Mouse (Mus musculus) neural tube, embryonic 11.5 days (tissue): ENCODE measurements at regions not wholly inside any gene's neighbourhood (a gene's known extent, or its start where the extent isn't known, plus 50 kb on each side); places are given as distances from the start of the nearest gene placed in this dataset.

ENCODE experiments used
- ATAC-seq: fragments of 200-750 bp; cut with Nextera tagmentation; 2 replicates; pipeline ENCODE4 v1.8.0; 2017; ENCODE audit warnings: moderate number of reproducible peaks, mild to moderate bottlenecking, moderate TSS enrichment, moderate library complexity; ENCODE audit not compliant: insufficient read depth, low FRiP score, low TSS enrichment
- DNase-seq: peaks from one replicate; pipeline ENCODE4 v3.0.0-alpha.2; 2015; ENCODE audit warnings: low spot score
- H3K27ac ChIP-seq: fragments of 300-500 bp; sonication (generic); 2 replicates; pipeline ENCODE4 v1.5.1; 2014; ENCODE audit warnings: low read depth, mild to moderate bottlenecking, low read length
- H3K27me3 ChIP-seq: fragments of 300-500 bp; sonication (generic); 2 replicates; pipeline ENCODE4 v1.6.1; 2014; ENCODE audit warnings: mild to moderate bottlenecking, low read length, mixed read lengths; ENCODE audit not compliant: control insufficient read depth, insufficient read depth
- H3K36me3 ChIP-seq: fragments of 300-500 bp; sonication (generic); 2 replicates; pipeline ENCODE4 v1.6.1; 2014; ENCODE audit warnings: mild to moderate bottlenecking, low read length, moderate library complexity, mixed read lengths; ENCODE audit not compliant: control insufficient read depth, insufficient read depth
- H3K4me1 ChIP-seq: fragments of 300-500 bp; sonication (generic); 2 replicates; pipeline ENCODE4 v1.6.1; 2014; ENCODE audit warnings: low read length, mixed read lengths; ENCODE audit not compliant: control insufficient read depth, insufficient read depth
- H3K4me2 ChIP-seq: fragments of 300-500 bp; sonication (generic); 2 replicates; pipeline ENCODE4 v1.6.1; 2014; ENCODE audit warnings: low read depth, mild to moderate bottlenecking, moderate library complexity
- H3K4me3 ChIP-seq: fragments of 300-500 bp; sonication (generic); 2 replicates; pipeline ENCODE4 v1.5.1; 2014; ENCODE audit warnings: low read depth, low read length
- H3K9ac ChIP-seq: fragments of 300-500 bp; sonication (generic); 2 replicates; pipeline ENCODE4 v1.6.1; 2014; ENCODE audit warnings: mild to moderate bottlenecking, low read length
- H3K9me3 ChIP-seq: fragments of 300-500 bp; sonication (generic); 2 replicates; pipeline ENCODE4 v1.6.1; 2016; ENCODE audit warnings: low read length; ENCODE audit not compliant: control insufficient read depth
- WGBS: fragments of 180-500 bp; shearing (Covaris S2); extraction: QIAGEN DNeasy Blood & Tissue Kit; methylation state at CpG from one replicate; pipeline ENCODE4 v1.1.7; 2014; 5-methylcytosine and 5-hydroxymethylcytosine counted together

DNA sequence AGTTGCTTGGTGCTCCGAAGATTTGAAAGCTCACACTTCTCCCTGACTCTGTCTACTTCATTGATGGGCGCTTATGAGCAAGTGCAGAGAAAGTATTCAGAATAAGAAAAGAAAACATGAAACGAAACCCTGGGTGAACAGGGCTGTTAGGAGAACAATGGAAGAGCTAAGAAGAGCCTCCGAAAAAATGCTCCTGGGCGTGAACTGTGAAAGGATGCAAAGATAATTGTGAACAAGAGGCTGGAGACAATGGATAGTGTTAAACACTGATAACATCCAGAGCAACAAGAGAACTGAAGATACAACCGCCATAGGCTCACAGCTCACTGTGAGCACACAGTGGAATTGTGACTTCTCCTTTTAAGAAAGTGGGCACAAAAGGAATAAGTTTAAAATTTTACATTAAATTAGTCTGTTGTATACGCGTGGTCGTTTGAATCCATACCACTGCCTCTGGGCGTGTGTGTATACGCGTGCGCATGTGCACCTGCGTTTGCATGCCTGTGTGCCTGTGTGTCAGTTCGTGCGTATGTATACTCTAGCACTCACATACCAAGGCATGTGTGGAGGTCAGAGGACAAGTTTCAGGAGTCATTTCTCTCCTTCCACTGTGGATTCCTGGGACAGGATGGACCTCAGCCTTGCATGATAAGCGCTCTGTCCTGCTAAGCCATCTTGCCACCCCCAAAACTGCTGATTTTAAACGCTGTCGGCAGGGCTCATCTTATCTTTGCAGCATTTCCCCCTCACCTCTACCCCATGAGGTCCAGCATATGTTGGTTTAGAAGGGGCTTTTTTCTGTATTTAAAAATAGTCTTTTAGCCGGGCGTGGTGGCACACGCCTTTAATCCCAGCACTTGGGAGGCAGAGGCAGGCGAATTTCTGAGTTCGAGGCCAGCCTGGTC is 113.0 kb upstream of the 1700016C15Rik start:
- no peaks in the 10 kb centered on the region for H3K4me1 ChIP-seq
- no peaks in the 10 kb centered on the region for H3K27me3 ChIP-seq
- WGBS, result 83% methylated on average over 24 of the region's 24 CpGs
- H3K36me3 ChIP-seq, result no peaks in the 10 kb centered on the region
- no peak overlapping the region for H3K4me2 ChIP-seq
- no peak overlapping the region for H3K9ac ChIP-seq
- H3K4me3 ChIP-seq, result no peak overlapping the region
- no peaks in the 10 kb centered on the region for H3K9me3 ChIP-seq
- DNase-seq (no peak), ATAC-seq (no peak)
- H3K27ac ChIP-seq, result no peak overlapping the region

DNA sequence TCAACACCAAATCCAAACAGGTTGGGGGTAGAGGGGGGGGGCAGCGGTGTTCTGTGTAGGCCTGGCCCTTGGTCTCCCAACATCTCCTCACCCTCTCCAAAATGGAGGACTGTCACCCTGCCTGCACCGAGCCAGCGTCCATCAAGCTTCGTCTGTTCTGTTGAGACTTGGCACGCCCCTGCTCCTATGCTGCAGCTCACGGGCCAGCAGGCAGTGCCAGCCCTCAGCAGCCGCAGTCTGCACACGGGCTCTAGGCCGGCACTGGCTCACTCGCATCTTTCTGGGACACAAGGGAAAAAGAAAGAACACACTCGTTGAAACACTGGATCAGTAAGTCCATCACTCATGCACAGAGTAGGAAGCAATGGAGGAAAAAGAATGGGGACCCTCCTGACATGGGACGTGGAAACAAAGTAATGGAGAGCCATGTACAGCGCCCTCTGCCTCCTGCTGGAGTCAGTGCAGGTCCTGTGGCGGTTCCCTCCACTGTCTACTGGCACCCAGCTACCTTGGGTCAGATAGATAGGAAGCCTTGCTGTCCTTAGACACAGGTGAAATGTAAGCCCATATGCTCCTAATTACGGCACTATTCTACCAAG is 109.0 kb upstream of the 1700016C15Rik start:
- 78% methylated on average over 15 of the region's 15 CpGs for WGBS
- H3K9ac ChIP-seq, result no peak overlapping the region

GRCm38 (mm10) chr1:177621854-177622590 is 107.6 kb upstream of the 1700016C15Rik start:
- WGBS, result 69% methylated on average over 17 of the region's 17 CpGs
- ATAC-seq (no peak), DNase-seq (no peak)
- Histone ChIP-seq H3K9me3 (no peaks in the 10 kb centered on the region), H3K4me2 (no peak overlapping the region), H3K27ac (no peak overlapping the region), H3K36me3 (no peaks in the 10 kb centered on the region), H3K27me3 (no peaks in the 10 kb centered on the region), H3K9ac (no peak overlapping the region), H3K4me1 (peaks cover 10% of the 10 kb centered on the region), H3K4me3 (no peak overlapping the region)

More for the DNA sequence above, 109.0 kb upstream of the 1700016C15Rik start:
- DNase-seq, result no peak
- no peak overlapping the region for H3K4me2 ChIP-seq
- no peaks in the 10 kb centered on the region for H3K36me3 ChIP-seq
- H3K4me1 ChIP-seq, result peaks cover 10% of the 10 kb centered on the region
- ATAC-seq, result no peak
- H3K27ac ChIP-seq, result no peak overlapping the region
- H3K4me3 ChIP-seq, result no peak overlapping the region
- H3K27me3 ChIP-seq, result no peaks in the 10 kb centered on the region
- no peaks in the 10 kb centered on the region for H3K9me3 ChIP-seq

GRCm38 (mm10) chr1:177623304-177623726 is 106.3 kb upstream of the 1700016C15Rik start:
- WGBS, result 23% methylated on average over 6 of the region's 6 CpGs
- H3K9me3 ChIP-seq, result no peaks in the 10 kb centered on the region
- H3K4me2 ChIP-seq, result no peak overlapping the region
- H3K4me1 ChIP-seq, result peaks cover 10% of the 10 kb centered on the region
- H3K36me3 ChIP-seq, result no peaks in the 10 kb centered on the region
- H3K27ac ChIP-seq, result 0 out of 2 replicates have a peak overlapping the region, but pooled peaks have one; percentile 46
- no peak overlapping the region for H3K4me3 ChIP-seq
- no peaks in the 10 kb centered on the region for H3K27me3 ChIP-seq
- ATAC-seq (peak; percentile 49), DNase-seq (peak; percentile 53)
- no peak overlapping the region for H3K9ac ChIP-seq

GRCm38 (mm10) chr1:177623735-177624134 is 105.9 kb upstream of the 1700016C15Rik start:
- Histone ChIP-seq H3K4me1 (peaks cover 10% of the 10 kb centered on the region), H3K27ac (no peak overlapping the region), H3K9ac (no peak overlapping the region), H3K27me3 (no peaks in the 10 kb centered on the region), H3K4me2 (no peak overlapping the region), H3K36me3 (no peaks in the 10 kb centered on the region), H3K9me3 (no peaks in the 10 kb centered on the region), H3K4me3 (no peak overlapping the region)
- ATAC-seq (0 out of 2 replicates have a peak, but pooled peaks have one; percentile 14), DNase-seq (no peak)
- WGBS, result 79% methylated on average over 6 of the region's 6 CpGs

GRCm38 (mm10) chr1:177627814-177628213 is 101.8 kb upstream of the 1700016C15Rik start:
- no peak for ATAC-seq
- Histone ChIP-seq H3K4me3 (no peak overlapping the region), H3K4me2 (no peak overlapping the region), H3K27me3 (no peaks in the 10 kb centered on the region), H3K27ac (no peak overlapping the region), H3K9ac (no peak overlapping the region), H3K4me1 (peaks cover 7% of the 10 kb centered on the region), H3K9me3 (no peaks in the 10 kb centered on the region), H3K36me3 (no peaks in the 10 kb centered on the region)
- no peak for DNase-seq
- WGBS, result 92% methylated on average over 4 of the region's 4 CpGs

DNA sequence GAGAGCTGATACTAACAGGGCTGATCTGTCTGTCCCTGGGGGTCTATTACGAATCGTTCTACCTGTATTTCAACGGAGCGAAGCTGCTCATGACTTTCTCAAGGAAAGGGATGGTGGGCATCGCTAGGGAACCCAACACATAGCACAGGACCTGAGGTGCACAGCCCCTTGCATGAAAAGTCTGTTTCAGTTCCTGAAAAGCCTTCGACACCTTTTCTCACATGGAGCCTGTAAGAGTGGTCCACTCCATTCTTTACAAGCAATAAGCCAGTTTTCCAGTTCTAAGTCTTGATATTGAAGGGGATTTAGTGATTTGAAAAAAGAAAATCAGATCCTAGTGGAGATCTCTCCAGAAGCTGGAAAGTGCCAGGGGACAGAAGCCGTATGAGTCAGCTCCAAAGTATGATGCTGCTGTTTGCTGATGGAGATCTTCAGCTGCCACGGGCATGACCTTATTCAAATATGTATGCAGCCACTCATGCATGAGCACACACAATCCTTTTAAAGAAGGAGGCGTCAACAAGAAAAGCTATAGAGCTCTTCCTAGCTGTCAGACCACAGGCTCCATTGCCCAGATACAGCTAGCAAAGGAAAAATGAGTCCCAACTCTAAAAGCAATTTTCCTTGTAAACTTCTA is 95.5 kb upstream of the 1700016C15Rik start:
- H3K27me3 ChIP-seq, result no peaks in the 10 kb centered on the region
- H3K4me1 ChIP-seq, result no peaks in the 10 kb centered on the region
- no peak overlapping the region for H3K27ac ChIP-seq
- ATAC-seq (no peak), DNase-seq (no peak)
- WGBS, result 86% methylated on average over 9 of the region's 9 CpGs
- H3K4me3 ChIP-seq, result no peak overlapping the region
- no peak overlapping the region for H3K4me2 ChIP-seq
- H3K9me3 ChIP-seq, result no peaks in the 10 kb centered on the region
- H3K9ac ChIP-seq, result no peak overlapping the region
- H3K36me3 ChIP-seq, result no peaks in the 10 kb centered on the region

- H3K27ac ChIP-seq, result no peak overlapping the region
- H3K27me3 ChIP-seq, result no peaks in the 10 kb centered on the region
- H3K36me3 ChIP-seq, result no peaks in the 10 kb centered on the region
- ATAC-seq, result no peak
- DNase-seq, result no peak
- H3K4me1 ChIP-seq, result peaks cover 17% of the 10 kb centered on the region
- H3K9me3 ChIP-seq, result no peaks in the 10 kb centered on the region
- H3K4me3 ChIP-seq, result no peak overlapping the region
- H3K9ac ChIP-seq, result no peak overlapping the region
- WGBS, result 86% methylated on average over 9 of the region's 9 CpGs
- H3K4me2 ChIP-seq, result no peak overlapping the region
Measured at GRCm38 (mm10) chr1:177637061-177637460, 92.6 kb upstream of the 1700016C15Rik start.
